In genomic region chr16:4212963-4213798, GRCm38 (mm10) we compare ENCODE assay signal across 8 mouse cellular contexts. TPM values are rescaled to one million over a fixed set of nuclear protein-coding genes. Genes with fewer than 3 reads are reported as not detected.
DNase-seq lines count a peak whose midpoint lies in the region; ATAC-seq and TF ChIP-seq lines count a peak whose summit lies in the region.

No protein-coding gene starts in this region.

- peaks cover 4% of the 10 kb centered on the region for H3K4me1 ChIP-seq in cortical plate, adult 2 months (ENCODE audit: control insufficient read depth, insufficient read depth, low read length)
- peaks cover 22% of the 10 kb centered on the region for H3K4me1 ChIP-seq in limb, embryonic 10.5 days
- peaks cover 12% of the 10 kb centered on the region for H3K4me1 ChIP-seq in midbrain, embryonic 11.5 days (ENCODE audit: control insufficient read depth, insufficient read depth, low read length)

- peak overlapping the region; percentile 73 for H3K4me2 ChIP-seq in midbrain, embryonic 11.5 days

- H3K9me3 ChIP-seq in limb, embryonic 10.5 days (replicated peaks), result no peaks in the 10 kb centered on the region
- H3K9me3 ChIP-seq in midbrain, embryonic 11.5 days (ENCODE audit: control insufficient read depth, low read length), result no peaks in the 10 kb centered on the region

- H3K4me3 ChIP-seq in cortical plate, adult 2 months (ENCODE audit: insufficient read depth, low read length), result peak overlapping the region; percentile 93
- H3K4me3 ChIP-seq in limb, embryonic 10.5 days, result peak overlapping the region; percentile 94
- peak overlapping the region; percentile 81 for H3K4me3 ChIP-seq in midbrain, embryonic 11.5 days (ENCODE audit: low read depth, low read length)

- H3K36me3 ChIP-seq in limb, embryonic 10.5 days, result peaks cover 14% of the 10 kb centered on the region
- peaks cover 2% of the 10 kb centered on the region; the same call in 1 of the 2 replicates for H3K36me3 ChIP-seq in midbrain, embryonic 11.5 days (ENCODE audit: control insufficient read depth, insufficient read depth, low read length)

- no peak for TF ChIP-seq POLR2A in cortical plate, adult 2 months (IDR thresholded peaks at IDR 0.05; ENCODE audit: extremely low read depth, insufficient read depth, low read length)

- TF ChIP-seq CTCF in cortical plate, adult 2 months (IDR thresholded peaks at IDR 0.05; ENCODE audit: extremely low read depth, insufficient read depth, low read length), result no peak

- 4% methylated on average over 97 of the region's 128 CpGs for WGBS in limb, embryonic 10.5 days
- WGBS in midbrain, embryonic 11.5 days, result under 1% methylated on average over 61 of the region's 128 CpGs

- 0 out of 2 replicates have a peak overlapping the region, but pooled peaks have one; percentile 32 for H3K27ac ChIP-seq in cortical plate, adult 2 months (ENCODE audit: insufficient read depth, low read length)
- H3K27ac ChIP-seq in limb, embryonic 10.5 days, result peak overlapping the region; percentile 97
- H3K27ac ChIP-seq in midbrain, embryonic 11.5 days (ENCODE audit: low read depth, low read length), result peak overlapping the region; percentile 93

- H3K27me3 ChIP-seq in limb, embryonic 10.5 days (ENCODE audit: low read depth, poor library complexity, severe bottlenecking), result peaks cover 17% of the 10 kb centered on the region
- peaks cover 5% of the 10 kb centered on the region; the same call in 1 of the 2 replicates for H3K27me3 ChIP-seq in midbrain, embryonic 11.5 days (ENCODE audit: control insufficient read depth, insufficient read depth, low read length)

- peak overlapping the region; percentile 97 for H3K9ac ChIP-seq in midbrain, embryonic 11.5 days (ENCODE audit: low read length)

- DNase-seq in gastrocnemius, postnatal 10 days, result peak; percentile 81
- DNase-seq in limb, embryonic 10.5 days (ENCODE audit: low spot score), result peak; percentile 78
- DNase-seq in midbrain, embryonic 11.5 days (ENCODE audit: low spot score, missing footprints), result peak; percentile 96
- peak; percentile 71 for DNase-seq in right cerebral cortex, postnatal 4 days
- DNase-seq in yolk sac, embryonic 10.5 days (ENCODE audit: low spot score), result peak; percentile 66

- ATAC-seq in activated CD4-positive, CD25-positive, alpha-beta regulatory T cell, adult 4 months, result peak; percentile 21
- peak; percentile 30 for ATAC-seq in inflammation-experienced regulatory T-cells, adult 6 months
- ATAC-seq in midbrain, embryonic 11.5 days (ENCODE audit: low FRiP score), result peak; percentile 74

RNA-seq across cellular contexts. Expression of gene Crebbp, which starts 0.6 kb away (rescaled TPM):
- 10 to 100 TPM; 60.0 to 61.2 TPM for polyA plus RNA-seq in activated CD4-positive, CD25-positive, alpha-beta regulatory T cell, adult 4 months (2017; shearing (Covaris generic))
- 24.8 and 26.8 TPM in 2 replicates for polyA plus RNA-seq in cortical plate, adult 2 months (2012; rRNA removed)
- total RNA-seq in gastrocnemius, postnatal 10 days (2021), result 10 to 100 TPM; 39.3 to 47.6 TPM
- polyA plus RNA-seq in inflammation-experienced regulatory T-cells, adult 6 months (2017; shearing (Covaris generic)), result 10 to 100 TPM; 54.1 to 77.8 (median 69.3) TPM
- polyA plus RNA-seq in limb, embryonic 10.5 days (2016; fragmentation: Nextera tagmentation; extraction: Ambion mirVana), result 31.1 and 36.9 TPM in 2 replicates
- 30.8 and 32.7 TPM in 2 replicates for polyA plus RNA-seq in midbrain, embryonic 11.5 days (2014; fragmentation: Nextera tagmentation; extraction: Ambion mirVana)

Comparison
In these comparisons a context has a peak if more than half of its experiments do, and no peak if none do; other contexts are left out.
1. Peak in every context shown above with its lines: DNase-seq, ATAC-seq, H3K4me3 ChIP-seq and H3K27ac ChIP-seq.
2. ATAC-seq: peak in every context shown above with its lines; median percentile 74 in midbrain, embryonic 11.5 days; 30 in inflammation-experienced regulatory T-cells, adult 6 months; 21 in activated CD4-positive, CD25-positive, alpha-beta regulatory T cell, adult 4 months.
3. H3K27ac ChIP-seq: peak in every context shown above with its lines; median percentile 97 in limb, embryonic 10.5 days; 93 in midbrain, embryonic 11.5 days; 32 in cortical plate, adult 2 months.